Mouse (Mus musculus): ENCODE data around the gene Fancd2. TPM values are rescaled to one million over a fixed set of nuclear protein-coding genes. Genes with fewer than 3 reads are reported as not detected.

The Fancd2 gene
- total and polyA plus RNA-seq, 3 experiments: 0.18 to 0.61 TPM; not detected in 1

DNA sequence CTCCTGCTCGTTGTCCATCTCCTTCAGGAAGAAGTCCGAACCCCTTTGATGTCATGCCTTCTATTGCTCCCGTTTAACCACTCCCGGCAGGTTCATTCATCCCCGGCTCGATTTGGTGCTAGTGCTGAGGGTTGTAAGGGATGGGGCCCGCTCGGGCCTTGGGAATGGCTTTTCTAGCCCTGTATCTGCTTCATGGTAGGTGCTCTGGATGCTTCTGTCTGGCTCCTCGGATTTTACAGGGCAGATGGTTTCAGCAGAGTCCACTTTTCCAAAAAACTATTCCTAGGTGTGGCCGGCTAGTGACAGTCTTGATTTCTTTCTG, 73.7 kb downstream of the Fancd2 start:
- TF ChIP-seq POLR2A (IDR thresholded peaks at IDR 0.05; ENCODE audit: insufficient read depth, low read depth, low read length) (no peak), CTCF (IDR thresholded peaks at IDR 0.05) (no peak), EP300 (IDR thresholded peaks at IDR 0.05; ENCODE audit: insufficient read depth, low read depth, low read length) (no peak)
- Histone ChIP-seq H3K9ac (ENCODE audit: low read depth, low read length) (peak overlapping the region; percentile 93), H3K79me2 (replicated peaks; ENCODE audit: control insufficient read depth, insufficient read depth, low read length) (peaks cover 5% of the 10 kb centered on the region), H3K36me3 (ENCODE audit: control insufficient read depth, insufficient read depth, low read length) (0 out of 2 replicates have a peak, but pooled peaks cover 2% of the 10 kb centered on the region), H3K4me3 (peak overlapping the region; percentile 87), H3K27me3 (ENCODE audit: control insufficient read depth, insufficient read depth, low read length) (no peaks in the 10 kb centered on the region), H3K27ac (peak overlapping the region; percentile 94), H3K4me1 (ENCODE audit: control insufficient read depth, insufficient read depth, low read length) (peaks cover 4% of the 10 kb centered on the region)
- 3% methylated on average over 10 of the region's 10 CpGs for WGBS
- DNase-seq: no peak
- intact Hi-C loops (cut with DNase I): no loop called here

DNA sequence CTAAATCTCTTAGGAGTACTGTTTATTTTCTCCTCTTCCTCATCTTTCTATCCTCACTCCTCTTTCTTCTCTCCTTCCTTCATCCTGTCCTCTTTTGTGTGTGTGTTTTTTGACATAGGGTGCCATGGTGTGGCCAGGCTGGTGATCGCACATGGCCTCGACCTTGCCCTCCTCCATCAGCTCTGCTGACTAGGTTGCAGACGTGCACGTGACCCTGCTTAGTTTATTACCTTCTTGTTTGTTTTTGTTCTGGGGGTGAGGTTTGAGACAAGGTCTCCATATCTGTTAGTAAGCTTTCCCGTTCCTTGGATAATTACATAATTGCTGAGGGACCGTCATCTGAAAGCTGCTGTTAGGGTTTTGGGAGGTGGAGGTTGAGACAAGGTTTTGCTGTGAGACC, 77.4 kb downstream of the Fancd2 start:
- Histone ChIP-seq H3K9ac (ENCODE audit: low read depth, low read length) (no peak overlapping the region), H3K4me3 (no peak overlapping the region), H3K27me3 (ENCODE audit: control insufficient read depth, insufficient read depth, low read length) (no peaks in the 10 kb centered on the region), H3K27ac (no peak overlapping the region), H3K4me1 (ENCODE audit: control insufficient read depth, insufficient read depth, low read length) (peaks cover 8% of the 10 kb centered on the region), H3K79me2 (replicated peaks; ENCODE audit: control insufficient read depth, insufficient read depth, low read length) (peaks cover 5% of the 10 kb centered on the region), H3K36me3 (ENCODE audit: control insufficient read depth, insufficient read depth, low read length) (peaks cover 10% of the 10 kb centered on the region)
- DNase-seq: no peak
- TF ChIP-seq CTCF (IDR thresholded peaks at IDR 0.05) (no peak), POLR2A (IDR thresholded peaks at IDR 0.05; ENCODE audit: insufficient read depth, low read depth, low read length) (no peak), EP300 (IDR thresholded peaks at IDR 0.05; ENCODE audit: insufficient read depth, low read depth, low read length) (no peak)
- intact Hi-C loops (cut with DNase I): no loop called here
- WGBS: 83% methylated on average over 6 of the region's 6 CpGs

GRCm38 (mm10) chr6:113609293-113609692, 77.8 kb downstream of the Fancd2 start:
- Histone ChIP-seq H3K27ac (no peak overlapping the region), H3K9ac (ENCODE audit: low read depth, low read length) (no peak overlapping the region), H3K36me3 (ENCODE audit: control insufficient read depth, insufficient read depth, low read length) (peaks cover 10% of the 10 kb centered on the region), H3K4me1 (ENCODE audit: control insufficient read depth, insufficient read depth, low read length) (peaks cover 8% of the 10 kb centered on the region), H3K4me3 (no peak overlapping the region), H3K79me2 (replicated peaks; ENCODE audit: control insufficient read depth, insufficient read depth, low read length) (peaks cover 6% of the 10 kb centered on the region), H3K27me3 (ENCODE audit: control insufficient read depth, insufficient read depth, low read length) (no peaks in the 10 kb centered on the region)
- DNase-seq: no peak
- TF ChIP-seq POLR2A (IDR thresholded peaks at IDR 0.05; ENCODE audit: insufficient read depth, low read depth, low read length): no peak
- TF ChIP-seq EP300 (IDR thresholded peaks at IDR 0.05; ENCODE audit: insufficient read depth, low read depth, low read length): no peak
- no peak for TF ChIP-seq CTCF (IDR thresholded peaks at IDR 0.05)
- WGBS: 91% methylated on average over 7 of the region's 7 CpGs
- intact Hi-C loops (cut with DNase I): no loop called here

GRCm38 (mm10) chr6:113612258-113612969, 80.9 kb downstream of the Fancd2 start:
- intact Hi-C loops (cut with DNase I): no loop called here
- H3K4me1 ChIP-seq (ENCODE audit: control insufficient read depth, insufficient read depth, low read length): peaks cover 4% of the 10 kb centered on the region
- peak; percentile 32 to 37 for DNase-seq

GRCm38 (mm10) chr6:113614152-113614551, 82.7 kb downstream of the Fancd2 start:
- H3K27me3 ChIP-seq (ENCODE audit: control insufficient read depth, insufficient read depth, low read length): no peaks in the 10 kb centered on the region
- no peak for TF ChIP-seq CTCF (IDR thresholded peaks at IDR 0.05)
- no peak for TF ChIP-seq POLR2A (IDR thresholded peaks at IDR 0.05; ENCODE audit: insufficient read depth, low read depth, low read length)
- no peak for TF ChIP-seq EP300 (IDR thresholded peaks at IDR 0.05; ENCODE audit: insufficient read depth, low read depth, low read length)
- WGBS: 93% methylated on average over 7 of the region's 7 CpGs
- no peak overlapping the region for H3K27ac ChIP-seq
- intact Hi-C loops (cut with DNase I): no loop called here
- DNase-seq: no peak
- peaks cover 2% of the 10 kb centered on the region; the same call in 1 of the 2 replicates for H3K79me2 ChIP-seq (replicated peaks; ENCODE audit: control insufficient read depth, insufficient read depth, low read length)
- peaks cover 8% of the 10 kb centered on the region for H3K36me3 ChIP-seq (ENCODE audit: control insufficient read depth, insufficient read depth, low read length)
- no peak overlapping the region for H3K9ac ChIP-seq (ENCODE audit: low read depth, low read length)
- no peak overlapping the region for H3K4me3 ChIP-seq
- H3K4me1 ChIP-seq (ENCODE audit: control insufficient read depth, insufficient read depth, low read length): peaks cover 4% of the 10 kb centered on the region

More at GRCm38 (mm10) chr6:113612258-113612969, 80.9 kb downstream of the Fancd2 start:
- H3K9ac ChIP-seq (ENCODE audit: low read depth, low read length): peak overlapping the region; percentile 4; the same call in 1 of the 2 replicates
- no peaks in the 10 kb centered on the region for H3K27me3 ChIP-seq (ENCODE audit: control insufficient read depth, insufficient read depth, low read length)
- WGBS: 49% methylated on average over 8 of the region's 8 CpGs
- H3K27ac ChIP-seq: peak overlapping the region; percentile 59
- TF ChIP-seq EP300 (IDR thresholded peaks at IDR 0.05; ENCODE audit: insufficient read depth, low read depth, low read length) (no peak), CTCF (IDR thresholded peaks at IDR 0.05) (no peak), POLR2A (IDR thresholded peaks at IDR 0.05; ENCODE audit: insufficient read depth, low read depth, low read length) (no peak)
- H3K36me3 ChIP-seq (ENCODE audit: control insufficient read depth, insufficient read depth, low read length): peaks cover 8% of the 10 kb centered on the region
- no peak overlapping the region for H3K4me3 ChIP-seq
- peaks cover 2% of the 10 kb centered on the region; the same call in 1 of the 2 replicates for H3K79me2 ChIP-seq (replicated peaks; ENCODE audit: control insufficient read depth, insufficient read depth, low read length)

DNA sequence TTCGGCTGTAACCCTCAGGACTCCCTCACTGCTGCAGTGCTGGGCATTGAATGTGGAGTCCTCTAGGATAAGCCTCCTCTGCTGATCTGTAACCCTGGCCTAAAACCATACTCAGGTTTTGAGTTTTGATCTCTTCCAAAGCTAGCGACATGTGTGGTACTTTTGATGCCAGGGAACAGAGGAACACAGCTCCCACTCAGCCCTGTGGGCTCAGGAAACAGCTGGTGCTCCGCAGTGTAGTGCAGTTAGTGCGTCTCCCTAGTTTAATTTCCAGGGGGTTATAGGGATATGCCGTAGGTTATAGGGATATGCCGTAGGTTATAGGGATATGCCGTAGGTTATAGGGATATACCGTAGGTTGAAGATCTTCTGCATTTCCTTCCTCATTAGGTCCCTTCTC, 83.5 kb downstream of the Fancd2 start:
- H3K79me2 ChIP-seq (replicated peaks; ENCODE audit: control insufficient read depth, insufficient read depth, low read length): peaks cover 2% of the 10 kb centered on the region; the same call in 1 of the 2 replicates
- H3K36me3 ChIP-seq (ENCODE audit: control insufficient read depth, insufficient read depth, low read length): peaks cover 8% of the 10 kb centered on the region
- 93% methylated on average over 8 of the region's 8 CpGs for WGBS
- H3K4me1 ChIP-seq (ENCODE audit: control insufficient read depth, insufficient read depth, low read length): peaks cover 4% of the 10 kb centered on the region
- intact Hi-C loops (cut with DNase I): no loop called here
- H3K27ac ChIP-seq: no peak overlapping the region
- no peak for TF ChIP-seq POLR2A (IDR thresholded peaks at IDR 0.05; ENCODE audit: insufficient read depth, low read depth, low read length)
- no peaks in the 10 kb centered on the region for H3K27me3 ChIP-seq (ENCODE audit: control insufficient read depth, insufficient read depth, low read length)
- H3K4me3 ChIP-seq: no peak overlapping the region
- DNase-seq: no peak
- H3K9ac ChIP-seq (ENCODE audit: low read depth, low read length): no peak overlapping the region
